Mouse (Mus musculus): Measurements from ENCODE around the gene Gm18596. TPM values are rescaled to one million over a fixed set of nuclear protein-coding genes. Genes with fewer than 3 reads are reported as not detected.

Gm18596 gene
- total and polyA plus RNA-seq, 3 experiments = not detected

- no peaks in the 10 kb centered on the region for H3K9me3 ChIP-seq (replicated peaks; ENCODE audit: insufficient read depth, low read length)
- peaks cover 5 to 9% of the 10 kb centered on the region in 2 experiments for H3K27me3 ChIP-seq (ENCODE audit: control insufficient read depth in 1 of 2, insufficient read depth in 2 of 2, low read length in 2 of 2)
- no peaks in the 10 kb centered on the region for H3K36me3 ChIP-seq (ENCODE audit: control insufficient read depth in 1 of 2, insufficient read depth in 2 of 2, low read length in 2 of 2)
- H3K9ac ChIP-seq (ENCODE audit: control insufficient read depth, low read depth, low read length, poor library complexity, severe bottlenecking) = no peak overlapping the region
- H3K4me3 ChIP-seq (ENCODE audit: control insufficient read depth in 1 of 2, insufficient read depth in 1 of 2, low read depth in 2 of 2, low read length in 2 of 2) = no peak overlapping the region
- H3K27ac ChIP-seq (ENCODE audit: control insufficient read depth, low read depth, low read length) = no peak overlapping the region
- TF ChIP-seq MXI1 (IDR thresholded peaks at IDR 0.05; ENCODE audit: low read depth, low read length) = no peak
- no peak for TF ChIP-seq CHD2 (IDR thresholded peaks at IDR 0.05; ENCODE audit: low read length)
- peak; percentile 14 for TF ChIP-seq RAD21 (IDR thresholded peaks at IDR 0.05; ENCODE audit: low read depth, low read length)
- TF ChIP-seq SIN3A (IDR thresholded peaks at IDR 0.05; ENCODE audit: low read length) = no peak
- TF ChIP-seq EP300 (IDR thresholded peaks at IDR 0.05; ENCODE audit: low read depth in 1 of 2, low read length in 2 of 2) = no peak
- TF ChIP-seq USF2 (IDR thresholded peaks at IDR 0.05; ENCODE audit: borderline replicate concordance in 1 of 2, insufficient read depth in 1 of 2, low read depth in 1 of 2, low read length in 2 of 2) = no peak
- TF ChIP-seq KAT2A (conservative IDR thresholded peaks at IDR 0.05; ENCODE audit: low read depth, low read length) = no peak
- TF ChIP-seq SMC3 (IDR thresholded peaks at IDR 0.05; ENCODE audit: low read depth, low read length) = peak; percentile 37
- no peak for TF ChIP-seq TCF12 (IDR thresholded peaks at IDR 0.05; ENCODE audit: low read depth, low read length)
- no peak for TF ChIP-seq USF1 (IDR thresholded peaks at IDR 0.05; ENCODE audit: low read depth, low read length)
- no peak for TF ChIP-seq ZKSCAN1 (IDR thresholded peaks at IDR 0.05; ENCODE audit: low read depth, low read length)
- TF ChIP-seq ZMIZ1 (IDR thresholded peaks at IDR 0.05; ENCODE audit: low read depth, low read length) = no peak
- TF ChIP-seq ELF1 (IDR thresholded peaks at IDR 0.05; ENCODE audit: low read depth, low read length) = no peak
- TF ChIP-seq MYB (IDR thresholded peaks at IDR 0.05; ENCODE audit: low read depth, low read length) = no peak
- peak; percentile 56; the same call in 1 of the 2 replicates for TF ChIP-seq MYC (IDR thresholded peaks at IDR 0.05; ENCODE audit: low read depth, low read length)
- no peak for TF ChIP-seq HCFC1 (IDR thresholded peaks at IDR 0.05; ENCODE audit: low read depth, low read length)
- no peak for TF ChIP-seq MAFK (IDR thresholded peaks at IDR 0.05; ENCODE audit: borderline replicate concordance, low read depth, low read length)
- peak in 2 of 3 experiments; percentile 38 to 46; a peak in 4 of 6 replicates for TF ChIP-seq CTCF (IDR thresholded peaks at IDR 0.05 in 2 of 3, conservative IDR thresholded peaks at IDR 0.05 in 1 of 3; ENCODE audit: control insufficient read depth in 1 of 3, insufficient read depth in 1 of 3, low read depth in 2 of 3, low read length in 3 of 3, poor library complexity in 1 of 3, severe bottlenecking in 1 of 3)
- TF ChIP-seq JUND (IDR thresholded peaks at IDR 0.05; ENCODE audit: low read depth, low read length) = no peak
- TF ChIP-seq ZC3H11A (IDR thresholded peaks at IDR 0.05; ENCODE audit: low read depth, low read length) = no peak
- TF ChIP-seq POLR2AphosphoS5 (IDR thresholded peaks at IDR 0.05; ENCODE audit: borderline replicate concordance, low read depth, low read length) = no peak
- no peak for TF ChIP-seq GATA1 (IDR thresholded peaks at IDR 0.05; ENCODE audit: low read depth, low read length)
- TF ChIP-seq UBTF (IDR thresholded peaks at IDR 0.05; ENCODE audit: borderline replicate concordance, insufficient read depth, low read depth, low read length) = no peak
- no peaks in the 10 kb centered on the region for H3K79me2 ChIP-seq (ENCODE audit: control insufficient read depth, insufficient read depth, low read length, poor library complexity)
- no peaks in the 10 kb centered on the region for H3K4me1 ChIP-seq (ENCODE audit: control insufficient read depth in 1 of 2, insufficient read depth in 2 of 2, low read length in 2 of 2)
- peak; percentile 30 for DNase-seq (ENCODE audit: low read depth, low spot score)
These were observed 14.2 kb downstream of the Gm18596 start for GRCm38 (mm10) chr10:77728280-77728679.
